Mouse (Mus musculus): ENCODE data around the gene Spop.

- TF ChIP-seq POLR2A (IDR thresholded peaks at IDR 0.05; ENCODE audit: low read depth, low read length) (no peak), CTCF (IDR thresholded peaks at IDR 0.05; ENCODE audit: extremely low read depth, insufficient read depth, insufficient read length, insufficient replicate concordance) (no peak)
Measured at GRCm38 (mm10) chr11:95480662-95481061, 66.8 kb downstream of the Spop start.

All from spleen, adult 2 months (tissue).